Mouse (Mus musculus) ovary, postnatal 10 days (tissue): ENCODE data around the gene St6galnac6.

Source experiments
- DNase-seq: peaks from one replicate; pipeline ENCODE4 v3.0.0; 2022; ENCODE audit warnings: low spot score

St6galnac6 gene

DNA sequence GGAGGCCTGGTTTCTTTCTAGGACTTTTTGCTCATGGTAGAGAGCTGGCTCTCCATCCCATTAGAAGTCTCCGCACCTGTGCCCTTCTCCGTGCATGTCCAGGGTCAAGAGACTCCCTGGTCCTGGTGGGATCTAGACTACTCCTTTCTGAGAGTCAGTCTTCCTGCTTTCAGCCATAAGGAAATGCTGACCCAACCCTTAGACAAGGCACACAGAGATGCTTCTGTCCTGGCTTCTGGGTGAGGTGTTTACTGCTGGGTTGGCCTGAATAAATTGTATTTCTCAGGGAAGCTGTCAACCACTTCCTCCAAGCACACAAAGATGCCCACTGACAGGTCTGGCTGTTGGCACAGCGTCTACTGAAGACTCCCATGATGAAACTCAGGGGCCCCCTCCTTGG is at the start of gene St6galnac6:
TSS of gene St6galnac6 (plus strand) at position 301 of the 400 bp plus-strand sequence.
- no peak for DNase-seq

DNA sequence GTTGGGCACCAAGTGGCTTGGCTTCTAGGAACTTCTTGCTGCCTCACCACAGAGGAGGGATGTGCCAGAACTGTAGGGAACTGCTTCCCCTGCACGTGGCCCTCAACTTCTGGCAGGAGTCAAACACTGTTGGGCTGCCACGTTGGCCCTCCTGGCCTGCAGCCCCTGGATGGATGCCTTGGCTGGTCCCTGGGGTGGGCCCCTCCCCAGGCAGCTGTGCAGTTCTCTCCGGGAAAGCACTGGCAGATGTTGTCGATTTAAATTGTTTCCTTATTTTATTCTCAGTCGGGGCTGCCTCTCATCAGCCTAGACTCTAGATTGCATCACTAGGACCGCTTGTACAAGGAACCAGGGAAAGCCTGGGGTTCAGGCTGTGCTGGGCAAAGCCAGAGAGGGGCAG is 49.7 kb upstream of the St6galnac6 start:
- DNase-seq = peak; percentile 48

DNA sequence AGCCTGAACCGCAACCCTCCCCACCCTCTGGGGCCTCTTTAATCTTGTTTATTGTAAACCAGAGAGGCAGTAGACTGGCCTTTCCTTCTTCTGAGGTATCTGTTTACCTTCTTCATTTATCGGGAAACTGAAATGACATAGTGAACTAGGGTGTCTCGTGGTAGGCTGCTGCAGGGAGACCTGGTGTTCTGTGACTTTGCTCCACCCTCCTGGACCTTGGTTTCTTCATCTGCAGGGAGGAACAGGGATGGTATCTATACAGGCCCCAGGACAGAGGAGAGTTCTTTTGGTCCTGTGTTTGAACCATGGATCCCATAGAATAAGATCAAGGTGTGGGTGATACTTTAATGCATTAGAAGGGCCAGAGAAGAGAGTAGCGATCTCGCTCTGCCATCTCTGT is 48.3 kb upstream of the St6galnac6 start:
- no peak for DNase-seq

DNA sequence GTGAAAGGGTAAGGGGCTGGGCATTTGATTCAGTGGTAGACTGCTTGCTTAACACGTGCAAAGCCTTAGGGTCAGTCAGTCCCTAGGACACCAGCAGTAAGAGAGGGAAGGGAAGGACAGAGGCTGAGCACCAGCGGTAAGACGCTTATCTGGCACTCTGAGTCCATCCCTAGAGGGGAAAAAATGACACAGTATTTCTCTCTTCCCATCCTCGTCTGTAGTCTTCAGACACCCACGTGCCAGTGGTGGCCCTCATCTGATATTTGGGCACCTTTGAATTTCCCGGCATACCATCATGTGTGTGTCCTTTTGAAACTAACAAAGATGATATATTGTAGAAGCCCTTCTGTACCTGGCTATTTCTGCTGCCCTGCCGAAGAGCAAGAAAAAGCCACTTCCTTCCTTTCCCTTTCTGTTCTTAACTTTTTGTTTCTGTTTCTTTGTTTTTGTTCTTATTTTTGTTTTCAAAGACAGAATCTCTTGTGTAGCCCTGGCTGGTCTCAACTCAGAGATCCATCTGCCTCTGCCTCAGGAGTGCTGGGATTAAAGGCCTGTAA is 45.8 kb upstream of the St6galnac6 start:
- no peak for DNase-seq

DNA sequence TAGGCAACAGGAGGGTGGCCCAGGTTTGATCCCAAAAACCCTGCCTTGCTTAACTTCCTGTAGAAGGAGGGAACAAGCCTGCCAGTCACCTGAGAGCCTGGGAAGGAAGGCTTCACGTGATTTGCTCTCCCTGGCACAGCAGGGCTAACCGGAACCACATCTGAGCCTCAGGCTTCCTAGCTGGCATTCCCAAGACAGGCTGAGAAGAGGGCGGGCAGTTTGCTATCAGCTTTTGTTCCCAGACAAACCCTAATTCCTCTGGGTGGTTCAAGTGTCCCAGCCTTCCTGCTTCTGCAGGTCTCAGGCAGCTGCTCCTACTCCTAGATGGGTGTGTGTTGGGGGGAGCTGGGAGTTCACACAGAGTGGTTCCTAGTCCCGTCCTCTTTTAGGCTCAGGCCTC is 44.0 kb upstream of the St6galnac6 start:
- DNase-seq = no peak

DNA sequence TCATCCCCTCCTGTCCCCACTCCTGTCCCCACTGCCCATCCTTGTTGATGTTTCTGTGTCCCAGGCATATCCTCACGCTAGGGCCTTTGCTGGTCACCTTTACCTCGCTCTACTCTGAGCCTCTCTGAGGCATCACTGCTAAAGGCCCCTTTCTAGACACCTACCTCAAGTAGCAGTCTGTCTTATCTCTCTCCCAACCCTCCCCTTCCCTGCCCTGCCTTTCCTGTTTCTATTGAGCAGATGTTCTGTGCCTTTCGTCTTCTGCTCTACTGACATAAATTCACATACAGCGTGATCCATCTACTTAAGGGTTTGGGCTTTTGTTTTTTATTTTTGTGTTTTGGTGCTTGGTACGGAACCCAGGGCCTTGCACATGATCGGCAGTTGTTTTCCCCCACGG is 43.5 kb upstream of the St6galnac6 start:
- DNase-seq = no peak

DNA sequence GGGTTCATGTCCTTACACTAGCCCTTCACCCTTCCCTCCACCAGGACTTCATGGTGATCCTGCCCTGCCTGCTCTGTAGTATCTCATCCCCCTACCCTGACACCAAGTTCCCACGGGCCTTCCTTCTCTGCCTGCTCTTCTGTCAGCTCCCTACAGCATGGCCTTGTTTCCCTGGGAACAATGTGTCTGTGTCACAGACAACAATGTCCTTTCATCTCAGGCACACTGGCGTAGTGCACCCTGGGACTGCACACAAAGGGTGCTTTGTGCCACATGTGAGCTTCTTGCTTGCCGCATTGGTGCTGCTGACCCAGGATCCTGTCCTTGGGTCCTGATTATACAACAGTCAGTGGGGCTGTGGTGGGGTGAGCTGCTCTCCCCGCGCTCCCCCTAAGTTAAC is 39.9 kb upstream of the St6galnac6 start:
- DNase-seq = no peak

DNA sequence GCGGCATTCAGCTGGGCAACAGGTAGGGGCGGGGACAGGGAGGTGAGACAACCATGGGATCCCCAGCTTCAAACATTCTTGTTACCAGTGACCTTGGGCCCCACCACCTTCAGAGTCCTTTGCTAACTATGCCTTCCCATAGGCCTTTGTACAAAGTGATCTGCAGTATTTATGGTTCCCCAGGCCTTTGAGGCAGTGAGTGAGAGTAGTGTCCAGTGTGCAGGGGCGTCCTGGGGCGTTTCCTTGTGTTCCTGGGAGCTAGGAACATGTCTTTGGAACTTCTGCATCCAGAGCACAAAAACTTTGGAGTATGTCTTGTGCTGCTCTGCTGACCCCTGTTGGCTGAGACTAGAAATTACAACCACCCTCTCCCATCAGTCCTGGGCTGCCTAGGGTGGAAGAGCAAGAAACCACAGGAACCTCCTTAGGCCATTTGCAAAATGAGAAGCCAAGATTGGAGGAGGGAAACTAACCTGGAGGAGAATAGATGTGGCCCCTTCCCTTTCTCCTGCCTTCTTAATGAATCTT is 32.9 kb upstream of the St6galnac6 start:
- no peak for DNase-seq

DNA sequence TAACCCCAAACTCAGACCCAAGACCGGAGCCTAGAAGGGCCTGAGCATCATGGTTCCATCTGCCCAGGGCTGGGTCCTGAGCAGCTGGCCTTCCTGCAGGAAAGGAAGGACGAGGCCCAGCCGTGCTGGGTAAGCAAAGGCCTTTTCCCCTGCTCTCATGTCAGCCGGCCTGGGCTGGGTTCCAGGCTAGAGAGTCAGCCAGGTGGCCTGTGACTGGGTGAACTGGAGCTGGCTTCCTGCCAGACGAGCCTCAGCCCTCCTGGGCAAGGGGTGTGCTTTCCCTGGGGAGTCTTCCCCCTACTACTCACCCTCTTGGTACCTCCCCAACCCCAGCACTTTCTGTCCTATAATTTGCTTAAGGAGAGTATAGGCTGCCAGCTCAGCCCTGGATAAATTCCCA is 31.4 kb upstream of the St6galnac6 start:
- DNase-seq = no peak

DNA sequence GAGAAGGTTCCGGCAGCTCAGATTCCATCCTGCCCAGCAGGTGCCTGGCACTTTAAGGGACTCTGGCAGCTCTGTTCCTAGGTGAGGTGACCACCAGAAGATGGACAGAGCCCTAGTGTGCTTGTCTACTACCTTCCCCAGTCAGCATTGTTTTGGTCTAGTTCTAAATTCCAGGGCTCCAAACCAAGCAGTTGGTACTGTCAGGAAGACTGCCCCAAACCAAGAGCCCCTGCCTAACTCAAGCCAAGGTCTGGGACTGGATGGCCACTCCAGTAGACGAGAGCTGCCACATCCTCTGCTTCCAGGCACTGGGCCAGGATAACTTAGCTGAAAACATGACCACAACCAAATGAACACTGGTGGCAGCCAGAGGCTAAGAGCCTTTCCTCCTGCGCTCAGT is 30.6 kb upstream of the St6galnac6 start:
- no peak for DNase-seq

DNA sequence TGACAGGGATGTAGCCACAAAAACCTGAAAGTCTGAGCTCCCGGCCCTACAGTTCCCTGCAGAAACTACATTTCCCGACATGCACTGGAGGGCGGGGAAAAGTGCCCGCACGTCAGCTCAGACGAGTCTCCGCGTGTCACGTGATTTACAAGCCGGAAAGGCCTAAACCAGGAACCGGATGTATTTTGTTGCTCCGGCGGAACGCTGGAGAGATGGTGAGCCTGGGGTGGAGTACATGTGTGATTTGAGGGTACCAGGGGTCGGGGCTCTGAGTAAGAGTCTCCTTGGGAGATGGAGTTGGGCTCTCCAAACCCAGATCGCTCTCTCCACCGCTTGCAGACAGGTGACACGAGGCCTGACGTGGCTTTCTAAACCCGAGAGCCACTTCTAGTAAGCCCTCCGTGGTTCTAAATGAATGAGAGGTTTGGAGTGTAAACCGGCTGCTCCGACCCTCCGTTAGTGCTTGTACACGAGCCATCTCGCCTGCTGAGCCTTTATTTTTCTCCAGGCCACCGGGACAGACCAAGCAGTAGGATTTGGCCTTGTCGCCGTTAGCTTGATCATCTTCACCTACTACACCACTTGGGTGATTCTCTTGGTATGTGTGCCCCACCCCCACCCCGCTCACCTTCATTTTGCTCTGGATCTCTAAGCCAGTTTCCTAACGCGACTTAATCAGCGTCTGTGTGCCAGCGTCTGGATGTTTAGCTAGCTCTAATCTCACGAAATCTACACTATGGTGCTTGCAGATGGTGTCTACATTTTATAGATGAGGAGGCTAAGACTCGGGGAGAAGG is 28.6 kb upstream of the St6galnac6 start, which contains the start of gene Dpm2:
TSS of gene Dpm2 (plus strand) at position 161 of the 797 bp plus-strand sequence.
- peak; percentile 70 for DNase-seq

DNA sequence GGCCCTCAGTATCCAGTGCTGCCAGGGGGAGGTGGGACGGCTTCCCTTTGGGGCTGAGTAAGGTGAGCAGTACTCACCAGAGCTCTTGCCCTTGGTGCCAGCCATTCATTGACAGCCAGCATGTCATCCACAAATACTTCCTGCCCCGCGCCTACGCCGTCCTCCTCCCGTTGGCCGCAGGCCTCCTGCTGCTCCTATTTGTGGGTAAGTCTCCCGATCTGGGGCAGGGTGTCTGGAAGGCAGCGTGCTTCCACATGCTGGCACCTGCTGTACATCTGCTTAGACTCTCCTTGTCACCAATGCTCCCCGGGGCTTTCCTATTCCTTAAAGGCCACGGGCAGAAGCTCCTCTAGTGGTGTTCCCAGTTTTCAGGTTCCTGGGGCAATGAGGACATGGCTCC is 27.3 kb upstream of the St6galnac6 start:
- no peak for DNase-seq

DNA sequence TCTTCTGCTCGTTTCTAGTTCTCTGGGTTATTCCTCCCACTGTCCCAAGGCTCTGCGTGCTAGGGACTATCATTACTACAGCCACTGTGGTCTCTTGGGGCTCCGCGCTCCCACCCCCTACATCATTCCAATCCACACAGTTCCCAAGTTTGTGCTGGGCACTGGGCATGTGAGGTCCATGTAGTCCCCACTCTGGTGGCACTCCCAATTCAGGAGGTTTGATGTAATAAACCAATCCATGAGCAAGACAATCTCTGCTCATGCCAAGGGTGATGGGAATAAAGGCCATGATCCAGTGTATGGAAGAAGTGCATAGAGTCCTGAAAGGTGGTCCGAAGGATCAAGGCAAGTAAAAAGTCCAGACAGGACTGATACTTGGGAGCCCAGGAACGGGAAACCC is 25.0 kb upstream of the St6galnac6 start, which contains the start of gene Pip5kl1:
TSS of gene Pip5kl1 (plus strand) at position 301 of the 400 bp plus-strand sequence.
- no peak for DNase-seq

DNA sequence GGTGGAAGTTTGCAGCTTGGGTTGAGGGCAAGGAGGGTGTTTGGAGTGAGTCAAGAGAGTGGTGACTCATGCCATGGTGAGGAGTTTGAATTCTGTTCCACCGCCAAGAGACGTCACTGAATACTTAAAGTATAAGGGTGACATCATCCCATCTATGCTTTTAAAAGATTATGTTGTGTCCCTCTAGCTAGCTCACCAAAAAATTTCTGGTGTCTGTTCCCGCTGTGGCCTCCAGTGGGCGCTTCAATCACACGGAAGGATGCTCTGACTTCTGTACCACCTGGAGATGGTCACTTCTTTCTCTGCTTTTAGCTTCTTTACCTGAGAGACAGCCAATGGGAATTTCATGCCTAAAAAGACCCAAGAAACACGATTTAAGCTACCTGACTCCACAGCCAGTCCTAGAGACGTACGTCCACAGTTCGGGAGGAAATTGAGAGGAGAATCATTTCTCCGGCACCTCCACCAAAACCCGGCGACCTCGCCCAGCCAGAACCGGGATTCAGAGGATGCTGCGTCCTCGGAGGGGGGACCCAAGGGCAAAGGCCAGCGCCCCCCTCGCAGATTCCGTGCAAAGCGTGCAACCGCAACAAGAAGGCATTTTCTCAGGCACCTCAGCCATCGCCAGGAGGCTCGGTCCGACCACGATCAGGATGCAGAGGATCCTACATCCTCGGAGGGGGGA is 24.5 kb upstream of the St6galnac6 start:
- DNase-seq = no peak

DNA sequence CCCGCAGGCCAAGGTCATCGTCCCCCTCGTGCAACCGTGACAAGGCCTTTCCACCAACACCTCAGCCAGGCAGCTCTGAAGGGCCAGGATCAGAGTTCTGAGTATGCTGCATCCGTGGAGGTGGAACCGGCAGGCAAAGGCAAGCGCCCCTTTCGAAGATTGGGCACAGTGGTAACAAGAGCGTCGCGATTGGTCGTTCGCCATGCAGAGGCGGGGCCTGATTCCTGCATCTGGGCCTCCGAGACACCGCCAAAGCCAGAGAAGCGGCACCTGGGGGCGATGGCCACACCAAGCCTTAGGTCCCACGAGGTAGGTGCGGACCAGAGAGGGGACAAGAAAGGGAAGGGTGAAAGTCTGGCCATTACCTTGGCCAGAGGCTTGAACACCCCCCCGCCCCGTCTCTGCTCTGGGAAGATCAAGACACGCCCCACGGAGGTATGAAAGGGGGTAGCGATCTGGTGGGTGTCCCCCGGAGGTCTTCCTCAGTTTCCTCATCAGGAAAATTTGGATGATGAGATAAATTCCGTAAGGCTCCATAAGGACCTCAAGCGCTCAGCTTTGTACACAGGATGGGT is 23.8 kb upstream of the St6galnac6 start, which contains the start of gene 9430097D07Rik:
TSS of gene 9430097D07Rik (minus strand) at position 99 of the 575 bp plus-strand sequence.
- no peak for DNase-seq

DNA sequence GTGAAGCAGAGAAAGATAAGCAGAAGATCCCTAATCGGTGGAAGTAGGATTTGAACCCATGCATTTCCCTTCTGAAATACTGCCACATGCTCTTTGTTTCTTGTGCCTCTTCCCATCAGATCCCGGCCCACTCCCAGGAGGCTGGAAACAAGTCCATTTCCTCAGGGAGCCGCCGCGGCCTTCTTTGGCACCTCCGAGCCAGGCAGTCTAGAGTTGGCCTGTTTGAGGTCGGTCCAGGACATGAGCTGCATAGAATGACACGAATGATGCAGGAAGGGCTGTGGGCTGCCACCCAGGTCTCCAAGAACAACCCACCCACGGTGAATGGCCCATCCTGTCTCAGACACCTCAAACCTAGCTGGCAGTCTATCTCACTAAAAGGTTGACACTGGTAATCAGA is 23.0 kb upstream of the St6galnac6 start:
- no peak for DNase-seq

DNA sequence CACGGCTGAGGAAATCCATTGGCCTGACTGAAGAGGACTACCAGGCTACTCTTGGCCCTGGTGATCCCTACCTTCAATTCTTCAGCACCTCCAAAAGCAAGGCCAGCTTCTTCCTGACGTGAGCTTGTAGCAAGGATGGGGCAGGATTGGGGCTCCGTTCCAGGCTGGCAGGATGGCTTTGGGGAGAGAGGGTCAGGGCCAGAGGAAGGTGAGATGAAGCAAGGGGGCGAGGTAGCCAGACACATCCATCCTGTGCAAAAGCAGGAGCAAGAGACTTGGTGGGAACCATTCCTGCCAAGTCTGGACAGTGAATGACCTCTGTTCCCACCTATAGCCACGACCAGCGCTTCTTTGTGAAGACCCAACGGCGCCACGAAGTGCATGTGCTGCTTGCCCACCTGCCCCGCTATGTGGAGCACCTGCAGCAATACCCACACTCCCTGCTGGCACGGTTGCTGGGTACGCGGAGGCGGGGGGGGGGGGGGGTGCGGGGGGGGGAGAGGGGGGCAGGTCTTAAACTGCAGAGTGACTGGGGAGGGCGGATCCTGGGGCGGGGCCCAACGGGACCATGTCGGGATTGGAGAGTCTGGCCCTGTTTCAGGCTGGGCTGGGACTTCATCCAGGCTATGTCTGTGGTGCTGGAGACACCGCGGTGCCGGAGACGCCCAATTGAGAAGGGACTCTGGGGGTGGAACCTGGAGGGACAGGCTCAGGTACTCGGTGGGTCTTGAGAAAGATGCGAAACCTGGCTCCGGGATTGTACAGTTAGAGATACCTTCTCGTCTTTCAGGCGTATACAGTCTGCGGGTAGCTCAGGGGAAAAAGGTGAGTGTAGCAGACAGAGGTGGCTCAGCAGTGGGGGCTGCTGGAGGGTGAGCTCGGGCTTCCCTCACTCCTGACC is 21.1 kb upstream of the St6galnac6 start:
- no peak for DNase-seq

DNA sequence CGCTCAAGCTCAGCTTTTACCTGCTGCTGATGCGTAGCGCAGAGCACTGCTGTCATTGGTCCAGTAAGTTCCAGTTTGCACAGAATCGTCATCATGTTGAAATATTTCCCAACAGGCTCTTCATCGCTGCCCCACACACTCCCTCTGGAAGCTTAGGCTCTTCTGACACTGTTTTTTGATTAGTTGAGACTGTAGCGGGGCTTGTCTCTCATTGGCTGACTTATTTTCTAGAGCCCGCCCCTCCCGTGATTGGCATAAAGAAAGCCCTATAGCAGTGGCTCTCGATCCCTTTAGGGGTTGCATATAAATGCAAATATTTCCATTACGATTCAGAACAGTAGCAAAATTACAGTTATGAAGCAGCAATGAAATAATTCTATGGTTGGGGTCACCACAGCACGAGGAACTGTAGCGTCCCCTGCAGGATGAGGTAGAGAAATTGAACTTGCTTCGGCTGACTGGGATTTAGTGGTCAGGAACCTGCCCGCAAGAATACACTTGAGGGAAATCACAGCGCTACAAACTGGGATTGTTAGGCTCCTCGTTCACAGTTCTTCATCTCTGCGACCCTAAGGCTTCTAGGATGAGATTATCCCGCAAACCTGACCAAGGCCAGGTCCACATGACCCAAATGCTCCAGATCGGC is 17.9 kb upstream of the St6galnac6 start:
- DNase-seq = no peak

DNA sequence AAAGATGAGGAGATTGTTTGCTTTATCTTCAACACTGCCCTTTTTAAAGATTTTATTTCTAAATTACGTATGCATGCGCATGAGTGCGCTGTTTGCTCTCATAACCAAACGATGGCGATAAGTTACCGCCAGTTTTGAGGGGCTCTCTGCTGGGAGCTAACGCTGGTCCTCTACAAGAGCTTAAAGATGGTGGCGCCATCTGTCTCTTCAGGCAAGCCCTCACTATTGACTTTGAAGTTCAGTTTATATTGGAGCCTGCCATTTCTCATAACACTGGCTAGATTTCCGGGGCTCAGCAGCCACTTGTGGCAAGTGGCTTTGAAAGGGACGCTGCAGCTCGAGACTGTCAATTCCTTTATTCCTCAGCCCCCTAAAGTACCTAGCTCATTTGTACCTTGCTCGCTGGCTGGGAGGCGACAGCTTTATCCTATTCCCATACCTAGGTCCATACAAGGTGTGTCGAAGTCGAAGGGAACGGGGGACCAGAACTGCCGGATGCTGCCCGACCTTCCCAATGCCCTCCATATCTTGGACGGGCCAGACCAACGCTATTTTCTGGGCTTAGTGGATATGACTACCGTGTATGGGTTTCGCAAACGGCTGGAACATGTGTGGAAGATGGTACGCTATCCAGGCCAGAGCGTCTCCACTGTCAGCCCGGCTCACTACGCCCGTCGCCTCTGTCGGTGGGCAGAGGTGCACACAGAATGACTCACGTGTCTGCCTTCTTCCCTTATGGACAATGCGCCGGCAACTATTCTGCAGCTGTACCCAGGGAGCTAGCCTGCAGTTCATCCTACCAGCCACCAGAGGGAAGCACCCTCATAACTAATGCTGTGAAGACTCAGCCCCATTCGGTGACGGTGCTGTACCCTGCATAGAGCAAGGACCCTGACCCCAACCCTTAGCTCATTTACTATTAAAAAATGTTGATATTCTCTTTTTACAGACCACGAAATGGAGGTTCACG is 16.4 kb upstream of the St6galnac6 start:
- no peak for DNase-seq
